Mouse (Mus musculus): ENCODE data around the gene Pcgf2.
"Not testable (repeated sequence)": the region's sequence is repeated elsewhere in the genome, so short reads cannot be mapped to it uniquely, and the experiment has no call there.

Pcgf2 gene

DNA sequence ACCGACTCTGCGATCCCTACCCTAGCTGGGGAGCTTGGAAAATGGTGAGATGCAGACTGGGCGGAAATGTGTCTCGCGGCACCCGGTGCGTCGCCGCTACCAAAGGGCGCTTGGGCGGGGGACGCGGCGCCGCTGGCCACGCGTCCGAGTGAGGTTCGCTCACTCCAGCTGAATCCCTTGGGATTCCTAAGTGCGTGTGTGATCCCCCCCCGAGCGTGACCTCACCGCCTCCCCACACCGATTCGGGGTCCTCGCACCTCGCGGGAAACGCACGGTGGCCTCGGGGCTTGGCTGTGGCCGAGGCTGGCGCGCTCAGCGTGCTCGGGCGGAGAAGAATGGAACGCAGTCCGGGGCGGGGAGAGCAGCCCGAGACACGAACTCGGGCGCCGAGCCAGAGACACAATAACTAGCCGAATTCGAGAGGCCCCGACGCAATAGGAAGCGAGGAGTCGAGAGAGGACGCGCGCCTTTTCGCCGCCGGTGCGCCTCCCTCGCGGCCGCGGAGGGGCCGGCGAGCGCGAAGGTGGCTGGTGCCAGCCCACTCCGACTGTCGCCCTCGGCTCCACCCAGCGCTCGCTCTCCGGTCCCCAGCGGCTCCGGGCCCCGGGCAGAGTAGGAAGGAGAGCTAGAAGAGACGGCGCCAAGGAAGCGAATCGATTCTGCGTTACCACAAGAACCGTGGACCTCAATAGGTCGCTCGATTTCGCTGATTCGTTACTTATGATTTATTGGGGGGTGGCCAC is at the start of gene Pcgf2:
TSS of gene Pcgf2 (minus strand) at position 495 of the 743 bp plus-strand sequence.
- DNase-seq = peak; percentile 50

DNA sequence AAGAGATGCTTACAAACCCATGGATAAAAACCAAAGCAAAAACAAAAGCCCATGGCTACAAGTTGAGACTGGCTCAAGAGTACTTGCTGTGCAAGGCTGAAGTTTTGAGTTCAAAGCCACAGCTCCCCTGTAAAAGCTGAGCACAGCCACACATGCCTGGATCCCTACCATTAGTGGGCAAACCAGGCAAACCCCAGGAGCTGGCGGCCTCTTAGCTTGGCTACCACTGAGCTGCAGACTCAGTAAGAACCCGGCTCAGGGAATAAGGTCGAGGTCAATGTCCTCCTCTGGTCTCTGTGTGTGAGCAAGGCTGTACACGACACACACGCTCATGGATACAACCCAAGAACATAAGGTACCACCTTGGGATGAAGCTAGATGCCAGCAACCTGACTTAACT is 48.2 kb upstream of the Pcgf2 start:
- no peak for DNase-seq

DNA sequence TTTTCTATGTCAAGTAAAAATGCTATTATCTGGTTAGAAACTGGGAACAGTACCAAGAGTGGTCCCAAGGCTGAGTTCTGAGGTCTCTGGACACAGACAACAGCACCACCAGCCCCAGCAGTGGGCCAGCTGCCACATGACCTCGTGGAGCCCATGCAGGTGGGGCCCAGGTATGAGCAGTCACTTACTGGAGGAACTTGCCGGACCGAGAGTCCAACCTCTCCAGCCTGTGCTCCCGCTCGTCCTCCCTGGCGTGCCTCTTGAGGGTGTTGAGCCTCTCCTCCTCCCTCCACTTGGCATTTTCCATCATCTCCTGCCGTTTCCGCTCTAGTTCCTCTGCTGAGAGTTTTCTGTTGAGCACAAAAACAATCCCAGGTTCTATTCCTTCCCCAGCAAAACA is 47.5 kb upstream of the Pcgf2 start:
- DNase-seq = no peak

DNA sequence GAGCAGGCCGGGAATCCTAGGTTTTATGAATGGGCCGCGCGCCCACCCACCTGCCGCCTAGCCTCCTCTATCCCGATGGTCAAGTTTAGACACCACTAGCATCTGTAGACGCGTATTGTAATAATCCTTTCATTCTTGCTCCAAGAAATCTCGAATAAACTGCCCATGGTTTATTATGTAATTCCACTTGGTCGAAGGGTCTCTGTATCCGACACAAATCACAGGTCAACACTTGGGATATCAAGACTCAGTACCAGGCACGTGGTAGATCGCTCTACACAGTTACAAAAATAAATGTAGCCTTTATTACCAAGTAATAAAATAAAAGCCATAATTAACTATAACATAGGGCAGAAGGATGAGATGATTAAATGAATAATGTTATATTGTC is 45.0 kb upstream of the Pcgf2 start:
- DNase-seq = no peak

DNA sequence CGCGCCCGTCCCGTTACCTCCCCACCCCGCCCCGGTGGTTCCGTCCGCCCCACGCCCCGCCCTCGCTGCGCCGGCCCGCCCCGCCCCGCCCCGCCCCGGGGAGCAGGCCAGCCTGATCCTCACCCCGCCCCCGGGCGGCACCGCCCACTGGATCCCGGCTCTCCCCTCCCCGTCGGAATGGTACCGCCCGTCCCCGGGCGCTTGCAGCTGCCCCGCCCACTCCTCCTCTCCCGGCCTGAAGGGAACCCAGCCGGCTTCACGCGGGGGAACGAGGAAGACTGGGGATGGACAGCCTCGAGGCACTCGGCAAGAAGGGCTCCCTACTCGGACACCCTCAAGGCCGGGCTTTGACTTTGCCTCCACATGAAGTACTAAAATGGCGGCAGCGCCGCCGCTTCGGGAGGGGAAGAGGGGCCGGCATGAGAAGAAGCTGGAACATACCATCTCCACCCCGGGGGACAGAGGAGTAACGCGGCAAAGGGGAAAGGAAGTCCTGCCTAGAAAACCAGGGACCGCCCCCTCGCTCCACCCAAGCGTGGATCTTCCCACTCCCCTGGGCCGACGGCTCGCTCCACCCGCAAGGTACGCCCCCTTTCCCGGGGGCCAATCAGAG is 44.5 kb upstream of the Pcgf2 start:
- peak; percentile 99 for DNase-seq

DNA sequence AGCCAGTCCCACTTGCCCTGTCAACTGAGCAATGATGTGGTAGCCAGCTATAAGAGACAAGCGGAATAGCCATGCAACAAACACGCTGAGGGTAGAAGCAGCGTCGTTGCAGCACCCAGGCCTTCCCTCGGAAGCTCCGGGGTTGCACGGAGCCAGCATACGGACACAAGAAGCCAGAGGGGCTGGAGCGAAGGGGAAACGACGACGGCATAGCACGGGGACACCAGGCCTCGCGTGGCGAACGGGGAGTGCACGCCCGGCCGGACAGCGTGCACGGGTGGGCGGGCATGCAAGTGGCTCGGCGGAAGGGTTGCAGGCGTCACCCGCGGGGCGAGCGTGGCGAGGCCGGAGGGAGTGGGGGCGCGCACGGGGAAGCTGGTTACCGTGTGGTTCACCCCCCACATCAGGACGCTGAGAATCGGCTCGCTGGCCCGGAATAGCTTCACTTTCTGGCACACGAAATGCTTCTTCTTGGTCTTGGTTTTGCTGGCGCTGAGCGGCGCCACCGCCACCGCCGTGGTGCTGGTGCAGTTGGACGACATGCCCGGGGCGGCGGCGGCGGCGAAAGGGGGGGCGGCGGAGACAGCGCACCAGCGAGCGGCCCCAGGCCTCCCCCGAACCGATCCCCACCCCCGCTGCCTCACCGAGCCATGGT is 43.9 kb upstream of the Pcgf2 start, which contains the start of gene Pip4k2b:
TSS of gene Pip4k2b (minus strand) at position 642 of the 655 bp plus-strand sequence.
- no peak for DNase-seq

DNA sequence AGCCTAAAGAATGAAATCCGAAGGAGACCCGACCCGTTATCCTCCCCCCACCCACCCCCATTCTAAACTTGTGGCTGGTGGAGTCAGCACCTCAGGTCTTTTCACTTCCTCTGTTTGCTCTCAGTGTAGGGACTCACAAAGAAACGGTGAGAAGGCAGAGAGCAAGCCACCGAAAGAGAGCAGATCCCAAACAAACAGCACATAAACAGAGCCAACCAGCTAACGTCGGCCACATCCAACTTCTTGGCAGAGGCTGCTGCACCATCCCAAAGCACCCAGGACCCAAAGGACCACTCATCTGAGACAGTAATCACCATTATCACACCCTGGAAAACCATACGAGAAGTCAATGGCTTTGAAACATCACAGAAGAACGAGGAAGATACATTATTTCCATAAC is 43.1 kb upstream of the Pcgf2 start:
- peak; percentile 37 for DNase-seq

DNA sequence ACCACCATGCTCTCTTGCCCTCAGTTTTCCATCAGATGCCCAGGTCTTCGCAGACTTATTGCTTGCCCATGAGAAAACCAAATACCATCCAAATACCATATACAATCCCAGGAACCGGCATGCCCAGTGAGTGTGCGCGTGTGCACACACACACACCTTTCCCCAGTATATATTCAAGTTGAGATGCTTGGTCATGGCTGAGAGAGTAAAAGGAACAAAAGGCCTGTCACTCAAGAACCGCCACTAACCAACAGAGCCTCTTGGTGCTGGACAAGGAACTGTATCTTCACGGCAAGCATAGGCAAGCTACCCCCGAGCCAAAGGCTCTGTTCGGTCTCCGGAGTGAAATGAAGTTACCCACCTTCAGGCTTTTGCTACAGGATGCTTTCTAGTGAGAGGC is 42.3 kb upstream of the Pcgf2 start:
- no peak for DNase-seq

DNA sequence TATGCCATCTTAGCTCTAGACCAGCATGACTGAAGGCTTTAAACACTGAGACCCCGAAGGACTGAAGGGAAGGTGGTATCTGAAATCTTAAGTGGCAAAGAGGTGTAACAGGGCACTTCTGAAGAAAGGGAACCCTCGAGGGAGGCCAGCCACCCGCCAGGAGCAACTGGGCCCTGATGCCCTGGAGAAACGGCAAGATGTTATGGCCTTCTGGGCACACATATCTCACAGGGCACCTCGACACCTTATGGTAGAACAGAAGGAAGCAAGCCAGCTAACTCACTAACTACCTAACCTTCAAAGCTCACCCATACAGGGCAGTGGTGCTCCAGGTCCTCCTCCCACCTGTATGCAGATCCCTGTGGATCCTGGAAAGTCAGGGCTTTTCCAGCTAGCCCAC is 41.9 kb upstream of the Pcgf2 start:
- DNase-seq = no peak

DNA sequence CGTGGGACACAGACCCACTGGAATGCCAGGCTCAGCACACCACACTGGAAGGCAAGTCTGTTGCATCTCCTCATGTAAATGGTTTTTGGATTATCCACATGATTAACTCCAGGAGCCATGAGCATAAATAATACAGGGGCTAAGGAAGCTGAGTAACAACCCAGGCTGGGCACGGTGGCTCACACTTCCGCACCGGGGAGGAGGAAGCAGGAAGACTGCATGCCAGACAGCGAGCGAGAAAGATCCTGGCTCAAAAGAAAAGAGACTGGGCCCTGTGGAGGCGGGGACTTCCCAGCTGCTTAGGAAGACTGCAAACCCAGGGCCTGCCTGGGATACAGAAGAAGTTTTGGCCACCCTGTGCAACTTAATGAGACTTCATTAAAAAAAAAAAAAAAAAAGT is 39.9 kb upstream of the Pcgf2 start:
- DNase-seq = peak; percentile 48

DNA sequence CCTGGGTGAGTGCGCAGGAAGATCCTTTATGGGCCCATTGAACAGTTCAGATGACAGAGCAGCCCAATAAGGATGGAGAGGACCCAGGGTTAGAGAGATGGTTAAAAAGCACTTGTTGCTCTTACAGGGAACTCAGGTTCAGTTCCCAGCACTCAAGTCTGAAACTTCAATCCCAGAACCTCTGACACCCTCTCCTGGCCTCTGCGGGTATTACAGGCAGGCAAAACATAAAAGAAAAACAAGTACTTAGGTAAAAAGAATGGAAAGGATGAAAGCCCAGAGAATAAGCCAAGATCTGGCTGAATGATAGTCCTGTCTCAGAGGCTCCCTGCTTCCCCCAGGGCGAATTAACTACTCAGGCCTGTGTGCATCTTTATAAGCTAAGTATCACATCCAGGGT is 38.9 kb upstream of the Pcgf2 start:
- no peak for DNase-seq

DNA sequence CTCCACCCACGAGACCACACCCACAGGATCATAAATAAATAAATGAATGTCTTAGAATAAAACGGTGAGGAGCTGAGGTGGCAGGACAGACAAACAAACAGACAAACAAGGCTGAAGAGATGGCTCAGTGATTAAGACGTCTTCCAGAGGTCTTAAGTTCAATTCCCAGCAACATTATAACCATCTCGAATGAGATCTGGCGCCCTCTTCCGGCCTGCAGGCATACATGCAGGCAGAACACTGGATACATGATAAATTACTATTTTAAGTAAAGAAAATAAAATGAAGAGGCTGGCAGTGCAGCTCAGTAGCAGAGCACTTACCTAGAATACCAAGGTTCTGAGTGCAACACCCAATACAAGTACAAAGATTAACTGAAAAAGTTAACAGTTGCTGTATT is 38.4 kb upstream of the Pcgf2 start:
- DNase-seq = peak; percentile 14

DNA sequence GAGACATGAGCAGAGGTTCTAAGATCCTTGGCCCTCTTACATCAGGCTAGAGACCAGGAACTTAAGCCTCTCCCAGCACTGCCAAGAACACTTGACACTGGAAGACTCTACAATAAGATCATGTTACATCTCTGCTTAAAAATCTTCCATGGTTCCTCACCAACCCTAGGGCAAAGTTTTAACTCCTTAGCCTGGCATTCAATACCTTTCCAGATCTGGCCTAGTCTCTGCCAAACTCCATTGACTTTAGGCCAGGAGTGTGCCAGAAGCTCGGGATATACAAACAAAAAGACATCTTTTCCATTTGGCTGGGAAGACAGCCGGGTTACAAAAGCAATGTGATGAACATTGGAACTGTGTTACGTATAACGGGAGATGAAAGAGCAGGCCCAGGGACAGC is 37.3 kb upstream of the Pcgf2 start:
- DNase-seq = no peak

DNA sequence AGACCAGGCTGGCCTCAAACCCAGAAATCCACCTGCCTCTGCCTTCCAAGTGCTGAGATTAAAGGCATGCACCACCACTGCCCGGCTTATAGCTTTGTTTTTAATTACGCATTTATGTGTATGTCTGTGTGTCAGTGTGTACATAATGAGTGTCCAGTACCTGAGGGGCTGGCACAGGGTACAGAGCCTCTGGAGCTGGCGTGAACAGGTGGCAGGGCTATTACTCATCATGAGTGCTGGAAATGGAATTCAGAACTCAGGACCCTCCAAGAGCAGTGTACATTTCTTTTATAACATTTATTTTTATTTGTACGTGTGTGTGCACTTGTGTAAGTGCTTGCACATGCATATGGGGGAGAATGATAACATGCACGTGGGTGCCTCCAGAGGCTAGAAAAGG is 36.3 kb upstream of the Pcgf2 start:
- DNase-seq = no peak

DNA sequence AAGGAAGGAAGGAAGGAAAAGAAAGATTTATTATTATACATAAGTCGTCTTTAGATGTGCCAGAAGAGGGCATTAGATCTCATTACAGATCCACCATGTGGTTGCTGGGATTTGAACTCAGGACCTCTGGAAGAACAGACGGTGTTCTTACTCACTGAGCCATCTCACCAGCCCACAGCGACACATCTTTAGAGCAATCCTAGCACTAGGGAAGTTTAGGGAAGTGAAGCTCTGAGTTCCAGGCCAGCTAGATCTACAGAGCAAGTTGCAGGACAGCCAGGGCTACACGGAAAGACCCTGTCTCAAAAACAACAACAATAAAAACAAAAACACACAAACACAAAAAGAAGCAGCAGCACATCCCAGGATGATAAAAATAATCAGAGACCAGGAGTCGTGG is 34.5 kb upstream of the Pcgf2 start:
- not testable (repeated sequence) for DNase-seq

DNA sequence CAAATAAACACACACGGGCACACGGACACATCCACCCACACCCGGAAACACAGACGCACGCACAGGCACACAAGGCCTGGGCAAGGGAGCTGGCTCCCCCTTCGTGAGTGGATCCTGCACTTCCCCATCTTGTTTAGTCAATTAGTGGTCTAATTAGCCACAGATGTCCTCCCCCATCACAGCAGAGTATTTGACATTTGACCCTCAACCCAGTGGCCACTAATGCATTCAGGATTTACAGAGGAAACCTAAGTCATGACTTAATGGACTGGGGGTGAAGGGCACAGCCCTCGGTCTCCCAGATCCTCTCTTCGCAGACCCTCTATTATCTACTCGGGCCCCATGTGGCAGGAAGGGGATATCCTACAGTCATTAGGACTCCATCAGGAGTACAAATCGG is 33.4 kb upstream of the Pcgf2 start:
- no peak for DNase-seq

DNA sequence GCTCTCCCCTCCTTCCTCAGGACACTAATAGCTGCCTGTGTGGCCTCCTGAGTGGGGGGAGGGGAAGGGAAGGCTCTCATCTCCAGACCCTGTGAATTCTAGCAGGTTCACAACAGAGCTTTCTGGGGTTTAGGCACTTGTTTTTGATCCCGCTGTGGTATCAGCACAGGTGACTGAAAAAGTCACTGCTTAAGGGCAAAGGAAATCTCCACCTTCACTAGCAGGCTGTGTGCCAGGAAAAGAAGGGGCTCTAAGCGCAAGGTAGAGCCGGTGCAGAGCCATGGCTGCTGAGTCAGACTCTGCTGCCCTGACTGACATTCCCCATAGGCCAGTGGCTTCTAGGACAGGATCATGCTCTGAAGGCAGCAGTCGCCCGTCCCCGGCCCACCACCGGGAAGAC is 28.4 kb upstream of the Pcgf2 start:
- peak; percentile 24 for DNase-seq

DNA sequence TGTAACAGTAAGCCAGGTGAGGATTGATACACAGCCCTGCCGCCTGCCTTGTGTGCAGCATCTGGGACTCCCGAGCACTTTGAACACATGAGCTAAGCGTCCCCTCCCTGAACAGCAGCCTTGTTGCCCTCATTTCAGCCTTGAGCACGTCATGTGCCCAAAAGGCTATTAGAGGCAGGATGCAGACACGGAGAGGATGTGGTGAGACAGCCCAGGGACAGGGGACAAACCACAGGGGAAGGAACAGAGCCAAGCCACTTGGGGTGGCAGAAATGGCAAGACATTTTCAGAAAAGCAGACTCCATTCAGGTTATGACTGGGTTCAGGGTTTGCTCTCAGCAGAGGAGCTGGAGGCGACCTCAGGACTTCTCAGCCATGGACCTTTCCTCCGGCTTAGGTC is 28.0 kb upstream of the Pcgf2 start:
- peak; percentile 59 for DNase-seq

DNA sequence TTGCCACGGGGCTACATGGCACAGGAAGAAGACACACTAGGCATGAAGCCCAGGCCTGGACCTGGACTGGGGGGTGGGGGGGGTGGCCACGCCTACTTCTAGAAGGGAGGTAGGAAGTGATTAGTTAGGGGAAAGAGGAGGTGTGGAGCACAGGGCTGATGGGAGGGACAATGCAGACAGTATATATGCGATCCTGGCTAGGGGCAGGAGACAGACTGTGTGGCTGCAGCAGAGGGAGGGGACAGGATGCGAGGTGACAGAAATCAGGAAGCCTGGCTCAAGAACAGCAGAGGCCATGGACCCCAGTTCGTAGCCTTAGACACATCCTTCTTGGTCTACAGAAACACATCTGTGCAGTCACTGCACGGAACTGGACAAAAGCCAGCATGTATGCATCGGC is 23.4 kb upstream of the Pcgf2 start:
- no peak for DNase-seq

DNA sequence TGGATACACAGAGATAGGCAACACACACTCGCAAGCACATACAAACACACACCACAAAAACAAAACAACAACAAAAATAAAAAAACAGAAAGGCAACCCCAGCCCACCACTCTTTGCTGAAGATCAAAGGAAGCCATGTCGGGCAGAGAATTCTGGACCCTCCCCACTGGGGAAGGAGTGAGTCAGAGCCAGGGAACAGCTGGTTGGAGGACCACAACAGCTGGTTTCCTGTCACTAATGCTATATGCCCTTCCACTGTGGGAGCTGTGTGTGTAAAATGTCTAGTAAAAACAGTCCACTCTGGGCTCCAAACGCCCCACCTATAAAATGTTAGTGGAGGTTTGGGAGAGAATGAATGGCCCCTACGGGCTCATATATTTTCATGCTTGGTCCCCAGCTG is 21.0 kb upstream of the Pcgf2 start:
- DNase-seq = no peak

DNA sequence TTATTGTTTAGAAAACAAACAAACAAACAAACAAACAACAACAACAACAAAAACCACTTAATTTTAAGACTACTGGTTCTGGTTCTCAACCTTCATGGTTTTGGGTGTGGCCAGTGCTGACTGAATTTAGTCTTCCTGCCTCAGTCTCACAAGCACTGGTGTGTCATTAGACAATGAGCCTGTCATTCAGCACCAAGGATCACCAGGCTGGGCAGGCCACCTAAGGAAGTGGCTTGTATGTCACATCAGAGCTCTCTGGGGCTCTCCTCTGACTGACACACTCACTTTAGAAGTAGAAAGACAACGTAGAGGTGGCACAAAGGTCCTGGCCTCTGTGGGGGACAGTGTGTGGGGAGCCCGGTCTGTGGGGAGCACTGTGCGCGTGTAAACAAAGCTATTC is 18.7 kb upstream of the Pcgf2 start:
- no peak for DNase-seq

DNA sequence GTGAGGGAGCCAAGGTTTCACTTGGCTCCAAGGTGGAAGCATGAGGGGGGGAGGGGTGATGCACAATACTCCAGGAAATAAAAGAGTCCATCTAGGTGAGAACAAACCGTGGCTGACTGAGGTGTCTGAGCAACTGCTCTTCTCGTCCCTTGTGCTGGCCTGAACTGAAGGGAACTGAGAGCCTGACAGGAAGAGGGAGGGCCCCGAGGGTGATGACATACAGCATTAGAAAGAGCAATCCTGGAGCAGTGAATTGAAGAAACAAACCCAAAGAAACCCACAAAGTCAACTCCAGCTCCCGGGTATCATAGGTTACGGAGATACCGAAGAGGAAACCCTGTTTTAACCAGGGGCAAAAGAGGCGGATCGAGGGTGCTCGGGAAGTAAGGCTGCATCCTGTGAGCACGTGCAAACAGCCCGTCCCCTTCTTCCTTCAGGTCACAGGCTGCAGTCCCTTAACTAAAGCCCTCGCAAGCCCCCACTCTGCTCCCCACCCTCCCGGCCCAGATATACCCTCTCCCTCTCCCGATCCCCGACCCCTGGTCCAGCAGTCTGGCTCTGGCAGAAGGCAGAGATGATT is 18.1 kb upstream of the Pcgf2 start:
- peak; percentile 31 for DNase-seq

DNA sequence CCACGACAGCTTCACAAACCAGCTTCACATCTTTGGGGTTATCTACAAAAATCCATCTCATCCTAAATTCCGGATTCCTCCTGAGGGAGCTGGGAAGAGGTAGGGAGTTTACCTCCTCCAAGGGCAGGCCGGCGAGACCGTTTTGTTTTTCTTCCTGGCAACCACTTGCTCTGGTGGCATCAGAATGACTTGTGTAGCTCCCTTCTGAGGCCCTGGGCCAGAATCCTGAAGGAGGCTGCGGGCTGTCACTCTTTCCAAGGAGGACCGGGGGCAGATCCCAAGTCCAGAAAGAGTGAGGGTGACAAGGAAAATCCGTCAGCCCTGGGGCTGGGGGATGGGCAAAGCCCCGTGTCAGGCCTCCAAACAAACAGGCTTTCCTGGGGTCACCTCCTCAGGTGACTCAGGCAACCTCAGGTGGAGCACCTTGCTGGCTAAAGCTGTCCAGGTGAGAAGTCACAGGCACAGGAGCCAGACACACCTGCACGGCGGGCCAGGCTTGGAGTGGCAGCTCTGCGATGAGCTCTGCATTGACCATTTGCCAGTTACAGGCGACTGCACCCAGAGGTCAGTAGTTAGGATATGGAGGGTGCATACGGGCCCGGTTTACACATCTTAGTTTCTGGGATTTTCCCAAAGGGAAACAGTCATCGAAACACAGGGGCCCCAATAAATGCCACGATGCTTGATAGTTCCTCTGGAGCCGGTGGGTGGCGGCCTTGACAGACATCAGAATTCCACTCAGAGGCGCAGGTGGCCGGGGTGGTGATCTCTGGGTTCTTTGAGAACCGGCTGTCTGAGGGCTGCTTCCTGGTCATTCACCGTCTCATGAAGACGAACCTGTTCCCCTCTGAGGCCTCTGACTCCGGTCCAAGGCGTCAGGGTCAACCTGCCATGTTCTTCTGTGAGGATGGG is 17.3 kb upstream of the Pcgf2 start:
- no peak for DNase-seq
